Mouse (Mus musculus): ENCODE measurements around the gene Rbks.

Rbks gene

GRCm38 (mm10) chr5:31583261-31583660 is 114.2 kb downstream of the Rbks start:
- no peak for DNase-seq (ENCODE audit: low spot score)

- no peak for DNase-seq (ENCODE audit: low spot score)
These were observed 115.5 kb downstream of the Rbks start for GRCm38 (mm10) chr5:31581932-31582331.

GRCm38 (mm10) chr5:31581263-31581662 is 116.2 kb downstream of the Rbks start:
- no peak for DNase-seq (ENCODE audit: low spot score)

GRCm38 (mm10) chr5:31576539-31576975 is 120.9 kb downstream of the Rbks start:
- DNase-seq (ENCODE audit: low spot score), result no peak

Data from embryo, embryonic 10 days (tissue).